Mouse (Mus musculus) subcutaneous adipose tissue, adult 2 months (tissue): ENCODE data around the gene Kcng3. TPM values are rescaled to one million over a fixed set of nuclear protein-coding genes. Genes with fewer than 3 reads are reported as not detected.

Experiments used
- polyA plus RNA-seq: library from polyadenylated mRNA; depleted of rRNA; stranded (reverse); fragments of >200 nt; gene quantifications from 2 replicates; pipeline ENCODE4 v1.2.3, GENCODE M21; 2012; ENCODE audit warnings: low replicate concordance; rRNA removed

The Kcng3 gene
- polyA plus RNA-seq, result 0.04 and 0.78 TPM in 2 replicates

GRCm38 (mm10) chr17:83631783-83632652 is at the start of gene Kcng3:
Kcng3 (minus strand) TSS chr17:83631895.

Other genes starting within 250 kb of the Kcng3 start
- 139 and 215 TPM in 2 replicates for gene Cox7a2l, start 114.6 kb downstream of the Kcng3 start, polyA plus RNA-seq
- 46.8 and 53.9 TPM in 2 replicates for gene Mta3, start 74.3 kb upstream of the Kcng3 start, polyA plus RNA-seq
- 1.7 and 1.9 TPM in 2 replicates for gene Haao, start 216.1 kb upstream of the Kcng3 start, polyA plus RNA-seq